Mouse (Mus musculus): ENCODE results near the gene Rap1gap.

The Rap1gap gene

GRCm38 (mm10) chr4:137663491-137663890 is 1.0 kb upstream of the Rap1gap start:
- DNase-seq, result peak; percentile 42

GRCm38 (mm10) chr4:137664980-137665675 is 602 bp downstream of the Rap1gap start:
- peak; percentile 66 for DNase-seq

- DNase-seq, result no peak
These were observed 1.3 kb downstream of the Rap1gap start for GRCm38 (mm10) chr4:137665791-137666190.

- peak; percentile 32 for DNase-seq
These were observed 1.9 kb downstream of the Rap1gap start for GRCm38 (mm10) chr4:137666283-137666957.

GRCm38 (mm10) chr4:137666958-137667345 is 2.4 kb downstream of the Rap1gap start:
- DNase-seq, result no peak

- DNase-seq, result peak; percentile 82
These were observed 3.2 kb downstream of the Rap1gap start for GRCm38 (mm10) chr4:137667747-137668146.

- DNase-seq, result peak; percentile 50
These were observed 7.4 kb downstream of the Rap1gap start for GRCm38 (mm10) chr4:137671711-137672500.

GRCm38 (mm10) chr4:137675566-137675965 is 11.0 kb downstream of the Rap1gap start:
- DNase-seq, result peak; percentile 73

- peak; percentile 90 for DNase-seq
These were observed 11.5 kb downstream of the Rap1gap start for GRCm38 (mm10) chr4:137676057-137676456.

- DNase-seq, result no peak
These were observed 12.4 kb downstream of the Rap1gap start for GRCm38 (mm10) chr4:137676700-137677484.

- DNase-seq, result peak; percentile 81
These were observed 13.4 kb downstream of the Rap1gap start for GRCm38 (mm10) chr4:137677906-137678305.

- no peak for DNase-seq
These were observed 14.0 kb downstream of the Rap1gap start for GRCm38 (mm10) chr4:137678568-137678967.

- no peak for DNase-seq
These were observed 15.5 kb downstream of the Rap1gap start for GRCm38 (mm10) chr4:137679979-137680550.

GRCm38 (mm10) chr4:137680721-137681120 is 16.2 kb downstream of the Rap1gap start:
- DNase-seq, result no peak

- DNase-seq, result peak; percentile 75
These were observed 17.0 kb downstream of the Rap1gap start for GRCm38 (mm10) chr4:137681408-137682104.

GRCm38 (mm10) chr4:137682961-137683453 is 18.5 kb downstream of the Rap1gap start:
- peak; percentile 70 for DNase-seq

- no peak for DNase-seq
These were observed 20.4 kb downstream of the Rap1gap start for GRCm38 (mm10) chr4:137684830-137685343.

GRCm38 (mm10) chr4:137686303-137686702 is 21.8 kb downstream of the Rap1gap start:
- DNase-seq, result no peak

- no peak for DNase-seq
These were observed 22.8 kb downstream of the Rap1gap start for GRCm38 (mm10) chr4:137687234-137687825.

- no peak for DNase-seq
These were observed 27.8 kb downstream of the Rap1gap start for GRCm38 (mm10) chr4:137692107-137692902.
